Mouse (Mus musculus) spleen, adult 2 months (tissue): ENCODE measurements around the gene Lrfn4.

Experiments used
- CTCF ChIP-seq: fragments of 200-500 bp; IDR thresholded peaks from 2 replicates; pipeline ENCODE4 v1.5.1; 2011; ENCODE audit warnings: mild to moderate bottlenecking, inconsistent platforms; ENCODE audit not compliant: insufficient read depth, insufficient read length, insufficient replicate concordance; ENCODE audit errors: extremely low read depth
- POLR2A ChIP-seq: fragments of 200-500 bp; IDR thresholded peaks from 2 replicates; pipeline ENCODE4 v1.6.1; 2011; ENCODE audit warnings: low read depth, low read length, inconsistent platforms

GRCm38 (mm10) chr19:4567665-4568064 is 47.8 kb downstream of the Lrfn4 start:
- TF ChIP-seq CTCF (no peak), POLR2A (no peak)
